Mouse (Mus musculus) CH12.LX (cell line): ENCODE data around the gene Arl14. TPM values are rescaled to one million over a fixed set of nuclear protein-coding genes. Genes with fewer than 3 reads are reported as not detected.

ENCODE experiments used
- DNase-seq: peaks from one replicate; pipeline ENCODE4 v3.0.0-alpha.2; 2013; ENCODE audit errors: extremely low read depth
- H3K27ac ChIP-seq: 2 replicates; pipeline ENCODE4 v1.5.1; 2012; ENCODE audit warnings: low read depth, mild to moderate bottlenecking, control low read depth, moderate library complexity; ENCODE audit not compliant: insufficient read depth
- H3K27me3 ChIP-seq: replicated peaks from 2 replicates; pipeline ENCODE3; 2012; ENCODE audit warnings: inconsistent platforms
- H3K36me3 ChIP-seq, 2 experiments: replicated peaks in 1 of 2; 2 replicates each; pipeline versions ENCODE3 to v1.6.1; 2012; ENCODE audit warnings: inconsistent platforms in 1 of 2, low read length in 1 of 2, mild to moderate bottlenecking in 1 of 2, mixed read lengths in 1 of 2, moderate library complexity in 1 of 2; ENCODE audit not compliant: control insufficient read depth in 1 of 2, insufficient read depth in 1 of 2
- H3K4me1 ChIP-seq, 2 experiments: 2 replicates each; pipeline ENCODE4 v1.6.1; 2012; ENCODE audit warnings: inconsistent platforms in 1 of 2, moderate library complexity in 1 of 2; ENCODE audit not compliant: insufficient read depth in 2 of 2, control insufficient read depth in 1 of 2
- H3K4me2 ChIP-seq: 2 replicates; pipeline ENCODE4 v1.6.1; 2012; ENCODE audit warnings: low read depth, mild to moderate bottlenecking, control low read depth; ENCODE audit not compliant: poor library complexity, insufficient read depth, severe bottlenecking
- H3K4me3 ChIP-seq, 3 experiments: fragments of 150-350 bp in 1 of 3; sonication (generic) in 1 of 3; replicated peaks in 1 of 3; 2 replicates each; pipeline versions ENCODE3 to v1.5.1; 2011 to 2012; ENCODE audit warnings: low read depth in 2 of 3, low read length in 2 of 3, mild to moderate bottlenecking in 2 of 3, moderate library complexity in 2 of 3, control low read depth in 1 of 3, improper control_type of control experiment in 1 of 3, inconsistent platforms in 1 of 3, mixed read lengths in 1 of 3; ENCODE audit not compliant: poor library complexity in 1 of 3
- H3K79me2 ChIP-seq: replicated peaks from 2 replicates; pipeline ENCODE4 v1.6.1; 2012; ENCODE audit warnings: mild to moderate bottlenecking, moderate library complexity; ENCODE audit not compliant: control insufficient read depth, poor library complexity, insufficient read depth, severe bottlenecking; ENCODE audit errors: extremely low read depth
- H3K9ac ChIP-seq: 2 replicates; pipeline ENCODE4 v1.6.1; 2012; ENCODE audit warnings: low read depth, mild to moderate bottlenecking, control low read depth, moderate library complexity; ENCODE audit not compliant: insufficient read depth
- H3K9me3 ChIP-seq: replicated peaks from 2 replicates; pipeline ENCODE3; 2012; ENCODE audit warnings: low read length, inconsistent platforms, mixed read lengths
- BHLHE40 ChIP-seq: IDR thresholded peaks from 2 replicates; pipeline ENCODE4 v1.6.1; 2011; ENCODE audit warnings: mild to moderate bottlenecking, low read depth, low read length, improper control_type of control experiment
- CHD2 ChIP-seq: IDR thresholded peaks from 2 replicates; pipeline ENCODE4 v1.6.1; 2011; ENCODE audit warnings: low read length, improper control_type of control experiment
- CTCF ChIP-seq, 2 experiments: IDR thresholded peaks in 1 of 2; conservative IDR thresholded peaks in 1 of 2; 2 replicates each; pipeline ENCODE4 v1.5.1; 2011 to 2012; ENCODE audit warnings: low read depth in 2 of 2, low read length in 2 of 2, improper control_type of control experiment in 1 of 2, inconsistent platforms in 1 of 2, mild to moderate bottlenecking in 1 of 2, moderate library complexity in 1 of 2
- E2F4 ChIP-seq: IDR thresholded peaks from 2 replicates; pipeline ENCODE4 v1.6.1; 2011; ENCODE audit warnings: low read depth, low read length, improper control_type of control experiment; ENCODE audit not compliant: insufficient replicate concordance
- EP300 ChIP-seq: IDR thresholded peaks from 2 replicates; pipeline ENCODE4 v1.6.1; 2011; ENCODE audit warnings: low read length, improper control_type of control experiment
- ETS1 ChIP-seq: conservative IDR thresholded peaks from 2 replicates; pipeline ENCODE4 v1.6.1; 2012; ENCODE audit warnings: low read depth, mild to moderate bottlenecking, inconsistent platforms, low read length, improper control_type of control experiment, moderate library complexity
- GABPA ChIP-seq: IDR thresholded peaks from 2 replicates; pipeline ENCODE4 v1.6.1; 2012; ENCODE audit warnings: low read depth, low read length, improper control_type of control experiment, inconsistent platforms; ENCODE audit not compliant: insufficient replicate concordance
- IRF4 ChIP-seq: IDR thresholded peaks from 2 replicates; pipeline ENCODE4 v1.6.1; 2014; ENCODE audit warnings: low read depth, mild to moderate bottlenecking, inconsistent platforms, low read length, improper control_type of control experiment
- JUN ChIP-seq: IDR thresholded peaks from 2 replicates; pipeline ENCODE4 v1.6.1; 2011; ENCODE audit warnings: low read depth, mild to moderate bottlenecking, low read length, improper control_type of control experiment, moderate library complexity; ENCODE audit not compliant: insufficient read depth
- MAFK ChIP-seq: IDR thresholded peaks from 2 replicates; pipeline ENCODE4 v1.6.1; 2011; ENCODE audit warnings: low read length, improper control_type of control experiment; ENCODE audit not compliant: insufficient replicate concordance
- MAX ChIP-seq: IDR thresholded peaks from 2 replicates; pipeline ENCODE4 v1.6.1; 2011; ENCODE audit warnings: low read length, improper control_type of control experiment
- MXI1 ChIP-seq: IDR thresholded peaks from 2 replicates; pipeline ENCODE4 v1.6.1; 2011; ENCODE audit warnings: mild to moderate bottlenecking, low read depth, low read length, improper control_type of control experiment
- NELFE ChIP-seq: IDR thresholded peaks from 2 replicates; pipeline ENCODE4 v1.6.1; 2011; ENCODE audit warnings: low read depth, low read length, improper control_type of control experiment
- NRF1 ChIP-seq: IDR thresholded peaks from 2 replicates; pipeline ENCODE4 v1.6.1; 2014; ENCODE audit warnings: low read depth, mild to moderate bottlenecking, inconsistent platforms, low read length, improper control_type of control experiment, moderate library complexity
- POLR2A ChIP-seq: IDR thresholded peaks from 2 replicates; pipeline ENCODE4 v1.6.1; 2011; ENCODE audit warnings: low read depth, mild to moderate bottlenecking, improper control_type of control experiment, low read length
- POLR2AphosphoS2 ChIP-seq: IDR thresholded peaks from 2 replicates; pipeline ENCODE4 v1.6.1; 2011; ENCODE audit warnings: low read depth, low read length, improper control_type of control experiment
- RAD21 ChIP-seq: IDR thresholded peaks from 2 replicates; pipeline ENCODE4 v1.6.1; 2011; ENCODE audit warnings: low read depth, mild to moderate bottlenecking, low read length, improper control_type of control experiment, moderate library complexity
- TBP ChIP-seq: conservative IDR thresholded peaks from 2 replicates; pipeline ENCODE4 v1.6.1; 2011; ENCODE audit warnings: low read depth, low read length, improper control_type of control experiment
- TCF12 ChIP-seq: IDR thresholded peaks from 2 replicates; pipeline ENCODE4 v1.6.1; 2014; ENCODE audit warnings: low read depth, mild to moderate bottlenecking, inconsistent platforms, low read length, improper control_type of control experiment
- USF1 ChIP-seq: IDR thresholded peaks from 2 replicates; pipeline ENCODE4 v1.6.1; 2014; ENCODE audit warnings: low read depth, mild to moderate bottlenecking, inconsistent platforms, low read length, improper control_type of control experiment
- USF2 ChIP-seq: conservative IDR thresholded peaks from 2 replicates; pipeline ENCODE4 v1.6.1; 2011; ENCODE audit warnings: low read depth, low read length, improper control_type of control experiment
- ZMIZ1 ChIP-seq: IDR thresholded peaks from 2 replicates; pipeline ENCODE4 v1.6.1; 2012; ENCODE audit warnings: low read depth, mild to moderate bottlenecking, inconsistent platforms, low read length, improper control_type of control experiment
- ZNF384 ChIP-seq: IDR thresholded peaks from 2 replicates; pipeline ENCODE4 v1.6.1; 2012; ENCODE audit warnings: low read depth, low read length, improper control_type of control experiment, inconsistent platforms
- dilution Hi-C: fragments of 300-500 bp; cut with MboI; formaldehyde crosslinking; loops from 2 replicates; pipeline ENCODE4 v1.14.3; 2020; ENCODE audit warnings: low sequenced_read_pairs; ENCODE audit not compliant: extremely low pct_unique_long_range_greater_than_20kb, extremely low pct_ligation_motif_present
- in situ Hi-C: fragments of 300-500 bp; cut with MboI; formaldehyde crosslinking; loops from 3 replicates; pipeline ENCODE4 v1.14.3; 2019; ENCODE audit warnings: low sequenced_read_pairs, low pct_ligation_motif_present, low pct_unique_long_range_greater_than_20kb, mixed read lengths
- polyA plus RNA-seq: library from polyadenylated mRNA; unstranded; fragments of >175 nt; gene quantifications from 2 replicates; pipeline ENCODE4 v1.2.1, GENCODE M21; 2012; ENCODE audit warnings: low read depth; ENCODE audit not compliant: insufficient read length
- total RNA-seq, 2 experiments: library from RNA; depleted of rRNA; stranded (reverse); fragments of 300-350 nt in 1 of 2; fragments of >200 nt in 1 of 2; gene quantifications; 2 replicates each; pipeline ENCODE4 v1.2.3; 2012 to 2014

Arl14 gene
- total and polyA plus RNA-seq, 3 experiments = not detected

DNA sequence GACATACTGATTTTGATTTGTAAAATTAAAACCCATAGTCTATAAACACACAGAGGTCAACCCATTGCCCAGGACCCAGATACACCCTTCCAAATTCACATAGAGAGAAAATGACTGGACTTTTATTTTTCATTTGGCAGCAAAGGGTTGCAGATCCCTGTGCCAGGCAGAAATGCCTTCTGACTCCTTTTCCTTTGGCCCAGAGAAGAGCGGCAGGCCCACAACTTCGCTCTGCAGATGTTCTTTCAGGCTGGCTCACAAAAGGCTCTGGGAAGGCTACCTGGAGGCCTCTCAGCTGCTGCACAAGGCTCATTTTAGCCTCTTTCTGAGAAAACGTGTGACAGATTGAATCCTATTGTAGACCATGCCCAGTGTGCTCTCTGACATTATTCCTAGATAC, 13.6 kb downstream of the Arl14 start:
- no peak overlapping the region for H3K4me2 ChIP-seq
- no peaks in the 10 kb centered on the region for H3K79me2 ChIP-seq
- no peaks in the 10 kb centered on the region for H3K36me3 ChIP-seq
- no peaks in the 10 kb centered on the region for H3K27me3 ChIP-seq
- DNase-seq = no peak
- no peaks in the 10 kb centered on the region for H3K9me3 ChIP-seq
- no peak overlapping the region for H3K9ac ChIP-seq
- H3K4me1 ChIP-seq = no peaks in the 10 kb centered on the region; a peak in 1 of 4 replicates
- TF ChIP-seq ZMIZ1 (no peak), MAFK (no peak), NRF1 (no peak), TBP (no peak), TCF12 (no peak), CHD2 (no peak), MXI1 (no peak), POLR2A (no peak), EP300 (no peak), POLR2AphosphoS2 (no peak), MAX (no peak), BHLHE40 (no peak), NELFE (no peak), IRF4 (no peak), USF2 (no peak)
- H3K27ac ChIP-seq = no peak overlapping the region
- in situ Hi-C loops (loop anchor here (25.0 kb wide), 1 partner anchor 651 kb away; no protein-coding TSS in a partner anchor), dilution Hi-C loops (no loop called here)
- no peak overlapping the region for H3K4me3 ChIP-seq

DNA sequence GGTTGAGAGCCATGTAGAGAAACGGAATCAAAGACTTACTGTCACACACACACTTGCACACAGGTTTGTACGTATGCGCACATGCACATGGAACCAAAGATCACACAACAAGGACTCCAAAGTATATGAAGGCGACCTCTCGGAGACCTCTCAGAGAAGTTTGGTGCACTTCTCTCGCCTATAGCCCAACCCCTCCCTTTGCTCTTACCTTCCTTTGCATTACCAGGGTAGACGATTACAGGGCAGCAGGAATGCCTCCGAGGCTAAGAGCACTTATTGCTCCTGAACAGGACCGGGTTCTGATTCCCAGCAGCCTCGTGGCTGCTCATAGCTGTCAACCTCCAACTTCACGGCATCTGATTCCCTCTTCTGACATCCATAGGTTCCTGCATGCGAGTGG, 14.3 kb downstream of the Arl14 start:
- in situ Hi-C loops (loop anchor here (25.0 kb wide), 1 partner anchor 651 kb away; no protein-coding TSS in a partner anchor), dilution Hi-C loops (no loop called here)
- Histone ChIP-seq H3K79me2 (no peaks in the 10 kb centered on the region), H3K9ac (no peak overlapping the region), H3K4me1 (no peaks in the 10 kb centered on the region; a peak in 1 of 4 replicates), H3K27me3 (no peaks in the 10 kb centered on the region), H3K9me3 (no peaks in the 10 kb centered on the region), H3K36me3 (no peaks in the 10 kb centered on the region), H3K4me2 (no peak overlapping the region), H3K27ac (no peak overlapping the region), H3K4me3 (no peak overlapping the region)
- no peak for DNase-seq
- TF ChIP-seq CTCF (conservative IDR thresholded peaks at IDR 0.05 in 1 of 2, IDR thresholded peaks at IDR 0.05 in 1 of 2; ENCODE audit: low read depth in 2 of 2, low read length in 2 of 2) (no peak), E2F4 (no peak), CHD2 (no peak), ETS1 (no peak), TCF12 (no peak), GABPA (no peak), RAD21 (no peak), ZNF384 (no peak), ZMIZ1 (no peak), NRF1 (no peak), USF1 (no peak), JUN (no peak)
- TF ChIP-seq, all 38 proteins: peak for 0
